Mouse (Mus musculus): Measurements from ENCODE around the gene Mbtps1.

Mbtps1 gene

GRCm38 (mm10) chr8:119558603-119559401 is at the start of gene Mbtps1:
Mbtps1 (minus strand) TSS chr8:119558735.
- in situ Hi-C loops (cut with MboI; ENCODE audit: unreplicated experiment in 2 of 2), result loop anchor here (5.0 kb wide), 2 partner anchors 33 to 48 kb away; partner anchors contain the start of gene Taf1c (in 1 of the 2)

GRCm38 (mm10) chr8:119606224-119606623 is 47.7 kb upstream of the Mbtps1 start:
- in situ Hi-C loops (cut with MboI; ENCODE audit: unreplicated experiment in 2 of 2), result loop anchor here (5.0 to 10.0 kb wide), 7 partner anchors 49 to 221 kb away; partner anchors contain the start of gene Mbtps1 (in 1 of the 2)

- in situ Hi-C loops (cut with MboI; ENCODE audit: unreplicated experiment in 2 of 2), result loop anchor here (5.0 to 10.0 kb wide), 7 partner anchors 48 to 220 kb away; partner anchors contain the start of gene Mbtps1 (in 1 of the 2)
Measured at GRCm38 (mm10) chr8:119604996-119605395, 46.5 kb upstream of the Mbtps1 start, which contains the start of gene Taf1c. Taf1c (minus strand) TSS chr8:119605222.

GRCm38 (mm10) chr8:119604398-119604803 is 45.9 kb upstream of the Mbtps1 start:
- in situ Hi-C loops (cut with MboI; ENCODE audit: unreplicated experiment in 2 of 2), result loop anchor here (10.0 kb wide), 2 partner anchors 80 to 220 kb away; no protein-coding TSS in a partner anchor

- in situ Hi-C loops (cut with MboI; ENCODE audit: unreplicated experiment in 2 of 2), result loop anchor here (10.0 kb wide), 2 partner anchors 79 to 219 kb away; no protein-coding TSS in a partner anchor
Measured at GRCm38 (mm10) chr8:119603771-119604170, 45.2 kb upstream of the Mbtps1 start.

- in situ Hi-C loops (cut with MboI; ENCODE audit: unreplicated experiment in 2 of 2), result loop anchor here in 1 of 2 experiments (5.0 kb wide), 1 partner anchor 34 kb away; the partner anchor contains the start of gene Mbtps1
Measured at GRCm38 (mm10) chr8:119591456-119591855, 32.9 kb upstream of the Mbtps1 start.

- in situ Hi-C loops (cut with MboI; ENCODE audit: unreplicated experiment in 2 of 2), result loop anchor here in 1 of 2 experiments (5.0 kb wide), 1 partner anchor 33 kb away; the partner anchor contains the start of gene Mbtps1
Measured at GRCm38 (mm10) chr8:119590348-119590747, 31.8 kb upstream of the Mbtps1 start.

- in situ Hi-C loops (cut with MboI; ENCODE audit: unreplicated experiment in 2 of 2), result no loop called here
Measured at GRCm38 (mm10) chr8:119588844-119589243, 30.3 kb upstream of the Mbtps1 start.

DNA sequence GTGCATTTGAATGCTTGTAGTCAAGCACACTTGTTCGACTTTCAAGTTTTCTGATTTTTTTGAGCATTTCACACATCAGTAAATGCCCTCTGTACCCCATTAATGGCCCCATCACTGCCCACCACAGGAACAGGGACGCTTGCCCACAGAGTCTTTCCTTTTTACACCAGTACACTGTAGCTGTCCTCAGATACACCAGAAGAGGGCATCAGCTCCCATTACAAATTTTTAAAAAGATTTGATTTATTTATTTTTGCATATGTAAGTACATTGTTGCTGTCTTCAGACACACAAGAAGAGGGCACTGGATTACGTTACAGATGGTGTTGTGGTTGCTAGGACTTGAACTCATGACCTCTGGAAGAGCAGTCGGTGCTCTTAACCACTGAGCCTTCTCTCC is 29.8 kb upstream of the Mbtps1 start:
- in situ Hi-C loops (cut with MboI; ENCODE audit: unreplicated experiment in 2 of 2), result no loop called here

DNA sequence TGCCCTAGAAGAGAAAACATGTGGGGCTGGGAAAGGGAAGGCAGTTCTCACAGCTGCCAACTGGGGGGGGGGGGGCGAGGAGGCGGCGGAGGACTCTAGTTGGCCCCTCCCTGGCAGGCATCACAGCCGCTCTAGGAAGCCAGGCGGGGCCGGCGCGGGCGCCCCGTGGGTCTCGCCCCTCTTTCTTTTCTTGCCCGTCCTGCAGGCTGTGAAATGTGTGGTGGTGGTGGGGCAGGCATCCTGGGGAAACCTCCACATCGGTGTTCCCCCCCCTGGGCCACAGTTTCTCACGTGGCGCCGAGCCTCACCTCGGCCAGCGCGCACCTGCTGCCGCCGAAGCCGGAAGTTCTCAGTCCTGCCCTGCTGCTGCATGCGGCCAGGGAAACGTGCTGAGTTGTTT is 27.4 kb upstream of the Mbtps1 start:
- in situ Hi-C loops (cut with MboI; ENCODE audit: unreplicated experiment in 2 of 2), result no loop called here

DNA sequence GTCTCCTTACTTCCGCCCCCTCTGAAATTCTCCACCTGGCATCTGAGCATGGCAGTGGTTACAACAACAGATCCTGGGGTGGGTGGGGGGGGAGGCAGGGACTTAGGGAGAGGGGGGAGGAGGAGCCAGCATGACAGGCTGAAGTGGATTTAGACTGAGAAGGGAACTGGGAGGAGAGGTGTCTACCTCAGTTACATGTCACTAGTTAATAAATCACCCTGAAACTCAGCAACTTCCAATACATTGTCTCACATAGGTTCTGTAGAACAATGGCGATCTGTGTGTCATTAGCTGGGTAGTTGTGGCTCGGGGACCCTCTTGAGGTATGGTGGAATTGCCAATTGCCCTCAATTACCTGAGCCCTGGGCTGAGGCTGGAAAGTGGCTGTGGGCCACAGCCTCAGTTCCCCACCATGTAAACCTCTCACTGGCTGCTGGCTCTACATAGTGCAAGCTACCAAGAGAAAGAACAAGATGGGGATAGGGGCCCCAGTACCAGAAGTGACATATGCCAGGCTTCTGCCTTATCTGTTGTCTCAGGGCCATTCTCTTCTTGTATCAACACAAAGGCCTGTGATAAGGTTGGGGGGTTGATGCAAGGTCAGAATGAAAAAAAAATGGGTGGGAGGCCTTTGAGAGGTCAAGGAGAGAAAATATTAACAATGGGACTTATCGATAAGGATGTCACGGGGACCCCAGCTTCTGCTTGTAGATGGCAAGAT is 22.1 kb upstream of the Mbtps1 start:
- in situ Hi-C loops (cut with MboI; ENCODE audit: unreplicated experiment in 2 of 2), result no loop called here

GRCm38 (mm10) chr8:119579096-119579495 is 20.6 kb upstream of the Mbtps1 start:
- in situ Hi-C loops (cut with MboI; ENCODE audit: unreplicated experiment in 2 of 2), result no loop called here

- in situ Hi-C loops (cut with MboI; ENCODE audit: unreplicated experiment in 2 of 2), result no loop called here
Measured at GRCm38 (mm10) chr8:119575366-119575726, 16.8 kb upstream of the Mbtps1 start.

DNA sequence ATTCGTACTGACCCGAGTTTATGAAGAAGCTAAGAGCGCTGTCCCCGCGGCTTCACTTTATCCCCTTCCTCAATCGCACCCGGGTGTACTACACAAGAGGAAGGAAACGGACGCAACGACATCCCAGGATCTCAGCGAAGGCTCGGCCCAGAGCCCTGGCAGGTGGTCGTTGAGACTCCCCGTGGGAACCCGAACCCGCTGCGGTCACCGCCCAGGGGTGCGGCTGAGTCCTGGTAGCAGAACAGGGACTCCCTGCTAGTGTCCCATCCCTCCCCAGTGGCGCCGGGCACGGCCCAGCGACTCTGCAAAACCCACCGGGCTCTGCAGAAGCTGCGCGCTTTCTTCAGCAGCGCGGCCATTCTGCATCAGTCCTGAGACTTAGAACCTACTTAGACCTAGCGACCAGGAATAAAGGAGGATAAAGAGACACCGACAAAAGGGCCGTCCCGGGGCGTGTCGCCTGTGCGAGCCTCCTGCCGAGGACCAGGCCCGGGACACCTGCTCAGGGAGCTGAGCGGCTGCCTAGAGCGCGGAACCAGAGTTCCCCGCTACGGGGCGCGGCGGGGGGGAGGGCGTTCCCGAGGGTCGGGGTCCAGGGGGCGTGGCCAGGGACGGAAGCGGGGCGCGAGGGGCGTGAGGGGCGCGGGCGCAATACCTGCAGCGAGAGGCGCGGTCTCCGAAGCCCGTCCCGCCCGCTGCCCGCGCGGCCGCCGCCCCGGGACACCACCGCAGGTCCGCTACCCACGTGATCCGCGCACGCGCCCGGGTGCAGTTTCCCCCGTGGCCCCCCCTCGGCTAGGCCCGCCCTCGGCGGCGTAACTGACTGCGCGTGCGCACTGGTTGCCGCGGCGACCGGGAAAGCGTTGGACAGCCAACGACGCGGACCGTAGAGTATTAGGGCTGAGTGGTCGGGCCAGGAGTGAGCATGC is 16.2 kb upstream of the Mbtps1 start, which contains the start of the genes Hsdl1 and Dnaaf1:
Gene Hsdl1, minus strand, starts transcription at position 747 of the 929 bp plus-strand sequence.
Gene Dnaaf1, plus strand, starts transcription at position 799 of the 929 bp plus-strand sequence.
- in situ Hi-C loops (cut with MboI; ENCODE audit: unreplicated experiment in 2 of 2), result no loop called here

DNA sequence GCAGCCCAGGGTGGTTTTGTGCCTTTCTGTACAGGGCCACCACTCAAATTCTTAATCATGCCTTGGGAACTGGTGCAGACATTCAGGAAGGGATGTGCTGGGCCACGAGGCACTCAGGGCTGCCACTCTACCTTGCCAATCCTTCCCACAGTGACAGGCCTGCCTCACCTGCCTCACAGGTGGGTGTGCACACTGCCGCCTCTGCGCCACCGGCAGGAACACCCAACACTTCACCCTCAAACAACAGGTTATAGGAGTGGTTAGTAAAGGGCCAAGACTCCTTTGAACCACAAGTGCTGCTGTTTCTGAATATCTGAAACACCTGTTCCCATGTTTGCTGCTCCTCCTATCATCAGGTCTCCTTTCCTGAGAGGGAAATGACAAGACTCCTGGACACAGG is 13.9 kb upstream of the Mbtps1 start:
- in situ Hi-C loops (cut with MboI; ENCODE audit: unreplicated experiment in 2 of 2), result no loop called here

GRCm38 (mm10) chr8:119571135-119571534 is 12.6 kb upstream of the Mbtps1 start:
- in situ Hi-C loops (cut with MboI; ENCODE audit: unreplicated experiment in 2 of 2), result no loop called here

GRCm38 (mm10) chr8:119569881-119570280 is 11.3 kb upstream of the Mbtps1 start:
- in situ Hi-C loops (cut with MboI; ENCODE audit: unreplicated experiment in 2 of 2), result no loop called here

DNA sequence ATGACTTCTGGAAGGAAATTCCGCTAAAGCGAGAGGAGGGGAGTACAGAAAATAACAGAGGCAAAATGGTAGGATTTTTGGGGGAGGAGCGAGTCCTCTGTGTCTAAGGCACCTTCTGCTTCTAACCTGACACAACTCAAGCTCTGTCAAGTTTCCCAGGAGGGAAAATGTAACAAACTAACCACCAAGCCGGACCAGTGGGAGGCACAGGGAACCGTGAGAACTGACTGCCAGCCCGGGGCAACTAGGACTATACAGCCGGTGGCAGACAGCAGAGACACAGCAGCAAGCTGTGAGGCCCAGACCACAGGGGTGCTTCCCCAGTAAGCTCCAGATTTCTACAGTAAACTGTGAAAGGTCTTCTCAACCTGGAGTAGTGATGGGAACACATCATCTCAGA is 10.4 kb upstream of the Mbtps1 start:
- in situ Hi-C loops (cut with MboI; ENCODE audit: unreplicated experiment in 2 of 2), result no loop called here

DNA sequence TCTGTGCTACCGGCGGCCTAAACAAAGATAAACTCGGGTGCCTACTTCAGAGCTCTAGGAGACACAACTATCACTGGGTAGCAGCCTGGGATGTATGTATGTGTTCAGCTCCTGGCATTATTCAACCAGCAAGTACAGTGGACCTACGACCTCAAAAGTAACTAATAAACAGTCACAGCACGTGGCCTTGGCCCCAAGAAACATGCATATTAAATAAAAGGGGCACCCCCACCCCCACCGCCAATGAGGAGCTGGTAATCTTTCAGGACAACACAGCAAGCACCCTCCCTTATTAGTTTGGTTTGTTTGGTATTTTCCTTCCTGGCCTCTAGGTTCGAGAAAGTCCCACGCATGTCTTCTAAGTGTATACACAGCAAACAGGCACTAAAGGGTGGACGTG is 9.7 kb upstream of the Mbtps1 start:
- in situ Hi-C loops (cut with MboI; ENCODE audit: unreplicated experiment in 2 of 2), result no loop called here

DNA sequence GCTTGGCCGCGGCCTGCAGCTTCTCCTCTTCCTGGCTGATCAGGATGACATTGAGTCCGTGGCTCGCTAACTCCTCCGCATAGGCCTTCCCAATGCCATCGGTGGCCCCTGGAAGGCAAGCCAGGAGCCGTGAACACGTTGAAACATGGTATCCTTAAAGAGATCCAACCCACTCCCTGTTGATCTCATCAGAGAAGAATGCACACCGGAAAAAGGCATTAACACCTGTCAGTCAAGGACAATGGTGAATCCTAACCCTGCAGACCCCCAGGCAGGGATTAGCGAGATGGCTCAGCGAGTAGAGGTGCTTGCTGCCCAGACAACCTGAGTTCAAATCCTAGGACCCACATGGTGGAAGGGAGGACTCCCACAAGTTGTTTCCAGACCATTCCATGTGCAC is 7.8 kb upstream of the Mbtps1 start:
- in situ Hi-C loops (cut with MboI; ENCODE audit: unreplicated experiment in 2 of 2), result no loop called here

All from v-Abl transformed pro-B cells (cell line).